Mouse (Mus musculus) stomach, embryonic 15.5 days (tissue): ENCODE results near the gene Mrps21. TPM values are rescaled to one million over a fixed set of nuclear protein-coding genes. Genes with fewer than 3 reads are reported as not detected.

Source experiments
- ATAC-seq: fragments of 200-750 bp; cut with Nextera tagmentation; 2 replicates; pipeline ENCODE4 v1.8.0; 2017; ENCODE audit warnings: low read depth, moderate number of reproducible peaks, moderate TSS enrichment; ENCODE audit not compliant: insufficient read depth, low FRiP score
- H3K27ac ChIP-seq: fragments of 300-500 bp; sonication (generic); 2 replicates; pipeline ENCODE4 v1.5.1; 2015; ENCODE audit warnings: mild to moderate bottlenecking, inconsistent platforms
- H3K27me3 ChIP-seq: fragments of 300-500 bp; sonication (generic); replicated peaks from 2 replicates; pipeline ENCODE4 v1.6.1; 2015; ENCODE audit warnings: inconsistent platforms
- H3K36me3 ChIP-seq: fragments of 300-500 bp; sonication (generic); 2 replicates; pipeline ENCODE4 v1.6.1; 2015; ENCODE audit warnings: inconsistent platforms
- H3K4me1 ChIP-seq: fragments of 300-500 bp; sonication (generic); 2 replicates; pipeline ENCODE4 v1.6.1; 2015; ENCODE audit warnings: inconsistent platforms
- H3K4me2 ChIP-seq: fragments of 300-500 bp; sonication (generic); 2 replicates; pipeline ENCODE4 v1.6.1; 2015; ENCODE audit warnings: mild to moderate bottlenecking, inconsistent platforms
- H3K4me3 ChIP-seq: fragments of 300-500 bp; sonication (generic); replicated peaks from 2 replicates; pipeline ENCODE4 v1.5.1; 2015; ENCODE audit warnings: inconsistent platforms
- H3K9ac ChIP-seq: fragments of 300-500 bp; sonication (generic); 2 replicates; pipeline ENCODE4 v1.6.1; 2015; ENCODE audit warnings: inconsistent platforms
- H3K9me3 ChIP-seq: fragments of 300-500 bp; sonication (generic); 2 replicates; pipeline ENCODE4 v1.6.1; 2016; ENCODE audit warnings: inconsistent platforms
- WGBS: fragments of 180-500 bp; shearing (Covaris S2); methylation state at CpG from one replicate; pipeline ENCODE4 v1.1.7; 2015; 5-methylcytosine and 5-hydroxymethylcytosine counted together
- polyA plus RNA-seq: library from polyadenylated mRNA; unstranded; fragments of >200 nt; fragmentation: Nextera tagmentation; extraction: Ambion mirVana; gene quantifications from 2 replicates; pipeline ENCODE4 v1.2.1, GENCODE M21; 2015

Gene Mrps21
- polyA plus RNA-seq, 1 experiment from 2014 or later: 324 TPM

DNA sequence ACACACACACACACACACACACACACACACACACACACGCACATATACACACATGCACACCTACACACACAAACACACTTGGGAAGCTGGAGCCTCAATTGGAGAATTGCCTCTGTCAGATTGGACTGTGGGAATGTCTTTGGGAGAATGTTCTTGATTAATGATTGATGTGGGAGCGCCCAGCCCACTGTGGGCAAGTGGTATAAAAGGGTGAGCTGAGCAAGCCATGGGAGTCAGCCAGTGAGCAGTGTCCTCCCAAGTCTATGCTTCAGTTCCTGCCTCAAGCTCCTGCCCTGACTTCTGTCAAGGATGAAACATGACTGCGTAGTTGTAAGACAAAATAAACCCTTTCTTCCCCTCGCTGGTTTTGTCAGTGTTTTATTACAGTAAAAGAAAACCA, 16.3 kb upstream of the Mrps21 start:
- ATAC-seq: no peak
- WGBS: 79% methylated on average over 4 of the region's 4 CpGs
- Histone ChIP-seq H3K4me3 (no peak overlapping the region), H3K27ac (no peak overlapping the region), H3K4me2 (no peak overlapping the region), H3K9me3 (no peaks in the 10 kb centered on the region), H3K36me3 (no peaks in the 10 kb centered on the region), H3K27me3 (no peaks in the 10 kb centered on the region), H3K4me1 (peaks cover 21% of the 10 kb centered on the region), H3K9ac (no peak overlapping the region)

DNA sequence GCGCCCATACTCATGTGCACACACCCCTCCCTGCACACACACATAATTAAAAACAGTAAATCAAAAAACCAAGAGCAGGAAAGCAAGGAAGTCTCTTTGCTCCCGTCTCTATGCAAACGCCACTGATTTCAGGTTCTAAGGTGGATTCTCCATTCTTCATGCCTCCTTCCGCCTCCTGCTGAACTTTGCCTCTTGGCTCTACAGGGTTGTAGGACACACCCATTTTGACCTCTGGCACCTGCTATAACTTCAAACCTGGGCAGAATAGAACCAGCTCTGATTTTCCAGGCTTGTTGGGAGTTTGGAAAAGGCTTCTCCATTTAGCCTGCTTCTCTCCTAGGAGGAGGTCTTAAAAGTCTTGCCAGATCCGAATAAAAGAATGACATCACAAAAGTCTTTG, 13.1 kb upstream of the Mrps21 start:
- H3K27ac ChIP-seq: 0 out of 2 replicates have a peak overlapping the region, but pooled peaks have one; percentile 11

DNA sequence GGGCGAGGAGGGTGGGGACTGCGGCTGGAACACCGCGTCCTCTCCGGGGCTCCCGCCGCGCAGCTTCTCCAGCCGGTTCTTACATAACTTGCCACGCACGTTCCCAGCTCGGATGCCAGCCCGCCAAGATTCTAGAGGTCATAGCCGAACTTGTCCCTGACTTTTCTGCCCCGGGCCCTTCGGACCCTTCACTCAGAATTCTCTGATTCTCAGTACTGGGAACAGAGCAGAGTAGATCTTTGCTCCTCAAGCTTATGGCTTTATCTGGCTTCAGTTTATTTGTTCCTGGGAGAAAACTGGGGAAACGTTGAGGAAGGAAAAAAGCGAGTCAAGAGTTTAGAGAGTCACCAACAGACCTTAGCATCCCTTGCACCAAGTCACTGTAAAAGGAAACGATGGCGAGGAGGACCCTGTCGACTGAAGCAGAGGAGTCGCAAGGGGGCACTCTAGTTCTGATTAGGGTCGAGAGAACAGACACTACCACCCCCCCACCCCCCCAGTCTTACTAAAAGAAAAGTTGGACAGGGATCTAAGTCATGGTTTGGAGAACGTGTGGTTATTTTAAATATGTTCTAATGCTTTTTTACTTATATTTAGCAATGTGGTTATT, 11.6 kb upstream of the Mrps21 start:
- H3K4me2 ChIP-seq: peak overlapping the region; percentile 98
- no peaks in the 10 kb centered on the region for H3K36me3 ChIP-seq
- WGBS: 2% methylated on average over 24 of the region's 24 CpGs
- no peaks in the 10 kb centered on the region for H3K27me3 ChIP-seq
- ATAC-seq: no peak
- H3K9ac ChIP-seq: peak overlapping the region; percentile 24; the same call in 1 of the 2 replicates
- peaks cover 11% of the 10 kb centered on the region; the same call in 1 of the 2 replicates for H3K4me1 ChIP-seq
- H3K9me3 ChIP-seq: no peaks in the 10 kb centered on the region
- peak overlapping the region; percentile 31; the same call in 1 of the 2 replicates for H3K27ac ChIP-seq
- peak overlapping the region; percentile 51 for H3K4me3 ChIP-seq

More for the DNA sequence above, 13.1 kb upstream of the Mrps21 start:
- no peak overlapping the region for H3K4me2 ChIP-seq
- H3K36me3 ChIP-seq: no peaks in the 10 kb centered on the region
- H3K9me3 ChIP-seq: no peaks in the 10 kb centered on the region
- WGBS: 75% methylated on average over 5 of the region's 5 CpGs
- no peak overlapping the region for H3K9ac ChIP-seq
- peaks cover 11% of the 10 kb centered on the region; the same call in 1 of the 2 replicates for H3K4me1 ChIP-seq
- no peak overlapping the region for H3K4me3 ChIP-seq
- no peak for ATAC-seq
- no peaks in the 10 kb centered on the region for H3K27me3 ChIP-seq

DNA sequence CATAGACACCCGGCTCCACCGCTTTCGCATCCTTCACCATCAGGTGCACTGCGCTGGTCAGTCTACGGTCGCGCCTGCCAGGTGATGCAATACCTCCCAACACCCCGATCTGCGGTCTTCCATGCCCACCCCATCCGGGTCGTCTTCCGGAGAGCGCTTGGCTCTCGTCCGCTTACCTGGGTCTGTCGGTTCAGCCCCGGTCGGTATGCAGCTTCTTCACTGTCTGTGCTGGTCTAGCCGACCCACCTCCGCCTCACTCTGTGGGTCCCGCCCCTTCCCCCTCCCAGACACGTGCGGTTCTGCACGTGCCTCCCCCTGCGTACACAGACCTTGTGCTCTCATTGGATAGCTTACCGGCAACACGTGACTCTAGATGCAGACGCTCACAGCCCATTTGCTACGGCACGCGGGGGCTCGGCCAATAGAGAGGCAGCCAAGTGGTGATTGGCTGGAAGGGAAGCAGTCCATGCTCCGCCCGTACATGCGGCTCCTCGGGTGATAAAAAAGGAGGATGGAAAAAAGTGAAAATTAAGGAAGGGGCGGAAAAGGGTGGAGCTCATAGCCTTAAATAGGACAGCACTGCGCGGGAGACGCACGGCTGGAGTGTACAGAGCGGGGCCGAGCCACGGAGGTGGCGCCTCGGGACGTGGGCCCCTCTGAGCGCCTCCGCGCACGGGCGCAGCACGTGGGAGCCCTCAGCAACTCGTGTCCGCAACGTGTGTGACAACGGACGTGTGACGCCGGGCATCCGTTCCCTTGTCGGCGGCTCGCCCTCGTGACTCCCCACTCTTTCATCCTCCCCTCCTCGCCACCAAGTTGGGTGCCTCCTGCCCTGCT, 10.9 kb upstream of the Mrps21 start, which contains the start of gene Ciart:
TSS of gene Ciart (minus strand) at position 273 of the 837 bp plus-strand sequence.
- peak within 1 kb of the TSS; percentile 51 for H3K4me3 ChIP-seq
- under 1% methylated on average over 65 of the region's 66 CpGs for WGBS
- peak within 1 kb of the TSS; percentile 24; the same call in 1 of the 2 replicates for H3K9ac ChIP-seq
- H3K27ac ChIP-seq: peak within 1 kb of the TSS; percentile 31; the same call in 1 of the 2 replicates
- H3K27me3 ChIP-seq: no peaks in the 10 kb centered on the region
- ATAC-seq: peak; percentile 98
- H3K36me3 ChIP-seq: no peaks in the 10 kb centered on the region
- H3K9me3 ChIP-seq: no peaks in the 10 kb centered on the region
- peaks cover 11% of the 10 kb centered on the region; the same call in 1 of the 2 replicates for H3K4me1 ChIP-seq
- H3K4me2 ChIP-seq: peak within 1 kb of the TSS; percentile 98

DNA sequence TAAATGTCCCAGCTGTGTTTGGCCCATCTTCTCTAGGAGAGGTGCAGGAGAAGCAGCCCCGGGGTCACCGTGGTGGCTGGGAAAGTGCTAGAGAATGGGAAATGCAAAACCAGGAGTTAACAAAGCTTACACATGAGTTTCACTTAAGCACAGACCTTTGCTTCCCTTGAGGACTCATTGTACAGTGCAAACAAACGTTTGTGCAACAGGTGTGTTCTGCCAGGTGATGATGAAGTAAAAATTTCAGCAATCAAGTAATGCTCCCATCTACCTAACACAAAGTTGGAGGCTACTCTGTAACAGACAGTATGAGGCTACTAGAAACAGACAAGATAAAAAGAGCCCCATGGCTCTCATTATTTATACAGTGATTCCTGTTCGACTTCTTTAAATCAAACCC, 7.7 kb upstream of the Mrps21 start:
- Histone ChIP-seq H3K9me3 (no peaks in the 10 kb centered on the region), H3K4me2 (no peak overlapping the region), H3K27ac (no peak overlapping the region), H3K9ac (no peak overlapping the region), H3K4me3 (no peak overlapping the region), H3K36me3 (no peaks in the 10 kb centered on the region), H3K27me3 (no peaks in the 10 kb centered on the region), H3K4me1 (peaks cover 11% of the 10 kb centered on the region; the same call in 1 of the 2 replicates)
- WGBS: 85% methylated on average over 4 of the region's 4 CpGs
- no peak for ATAC-seq

DNA sequence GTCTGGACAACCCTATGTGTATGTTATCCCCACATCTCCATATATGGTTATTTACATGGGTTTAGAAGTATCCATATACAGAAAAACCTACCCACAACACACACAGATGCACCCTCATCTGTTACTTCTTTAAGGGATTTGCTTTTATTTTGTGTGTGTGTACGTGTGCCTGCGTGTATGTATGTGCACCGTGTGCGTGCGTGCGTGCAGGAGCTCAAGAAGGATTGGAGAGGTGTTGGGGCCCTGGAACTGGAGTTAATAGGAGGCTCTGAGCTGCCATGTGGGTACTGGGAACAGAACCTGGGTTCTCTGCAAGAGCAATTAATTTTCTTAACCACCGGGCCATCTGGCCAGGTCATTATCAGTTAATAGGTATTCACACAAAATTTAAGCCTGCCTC, 729 bp upstream of the Mrps21 start:
- H3K4me3 ChIP-seq: peak overlapping the region; percentile 70
- no peak for ATAC-seq
- H3K27ac ChIP-seq: peak overlapping the region; percentile 22; the same call in 1 of the 2 replicates
- H3K9ac ChIP-seq: peak overlapping the region; percentile 69; the same call in 1 of the 2 replicates
- H3K36me3 ChIP-seq: peaks cover 6% of the 10 kb centered on the region; the same call in 1 of the 2 replicates
- H3K4me2 ChIP-seq: peak overlapping the region; percentile 61
- 75% methylated on average over 7 of the region's 7 CpGs for WGBS
- H3K27me3 ChIP-seq: no peaks in the 10 kb centered on the region
- H3K4me1 ChIP-seq: peaks cover 6% of the 10 kb centered on the region; the same call in 1 of the 2 replicates
- H3K9me3 ChIP-seq: no peaks in the 10 kb centered on the region

DNA sequence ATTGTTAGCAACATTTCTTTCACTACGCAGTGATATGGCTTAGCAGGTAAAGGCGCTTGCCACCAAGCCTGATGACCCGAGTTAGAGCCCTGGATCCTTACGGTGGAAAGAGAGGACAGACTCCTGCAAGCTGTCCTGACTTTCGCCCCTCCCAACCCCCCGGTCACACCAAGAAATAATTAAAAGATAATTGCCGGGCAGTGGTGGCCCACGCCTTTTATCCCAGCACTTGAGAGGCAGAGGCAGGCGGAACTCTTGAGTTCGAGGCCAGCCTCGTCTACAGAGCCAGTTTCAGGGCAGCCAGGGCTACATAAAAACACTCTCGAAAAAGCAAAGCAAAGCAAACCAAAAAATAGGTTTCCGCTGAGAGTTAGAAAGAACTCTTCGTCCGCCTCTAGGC, 343 bp downstream of the Mrps21 start:
- no peaks in the 10 kb centered on the region for H3K9me3 ChIP-seq
- peak overlapping the region; percentile 69 for H3K9ac ChIP-seq
- peak overlapping the region; percentile 61 for H3K4me2 ChIP-seq
- H3K36me3 ChIP-seq: peaks cover 6% of the 10 kb centered on the region; the same call in 1 of the 2 replicates
- WGBS: 4% methylated on average over 15 of the region's 15 CpGs
- peak overlapping the region; percentile 70 for H3K4me3 ChIP-seq
- H3K27ac ChIP-seq: peak overlapping the region; percentile 90
- 0 out of 2 replicates have a peak, but pooled peaks have one; percentile 11 for ATAC-seq
- peaks cover 6% of the 10 kb centered on the region; the same call in 1 of the 2 replicates for H3K4me1 ChIP-seq
- no peaks in the 10 kb centered on the region for H3K27me3 ChIP-seq

DNA sequence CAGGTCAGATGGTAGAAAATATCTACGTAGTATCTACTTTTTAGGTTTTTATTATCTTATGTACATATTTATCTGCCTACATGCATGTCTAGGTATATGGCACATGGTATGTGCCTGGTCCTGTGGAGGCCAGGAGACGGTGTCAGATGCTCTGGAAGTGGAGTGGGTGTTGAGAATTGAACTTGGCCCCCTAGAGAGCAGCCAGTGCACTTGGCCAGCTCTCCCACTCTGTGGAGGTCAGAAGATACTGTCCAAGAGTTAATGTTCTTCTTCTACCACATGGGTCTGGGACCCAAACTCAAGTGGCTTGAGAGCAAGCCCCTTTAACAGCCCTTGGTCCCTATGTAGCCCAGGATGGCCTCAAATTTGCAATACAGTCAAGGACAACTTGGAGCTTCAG, 3.9 kb downstream of the Mrps21 start:
- no peak overlapping the region for H3K27ac ChIP-seq
- ATAC-seq: no peak
- peaks cover 6% of the 10 kb centered on the region; the same call in 1 of the 2 replicates for H3K36me3 ChIP-seq
- peaks cover 5% of the 10 kb centered on the region; the same call in 1 of the 2 replicates for H3K4me1 ChIP-seq
- H3K9me3 ChIP-seq: no peaks in the 10 kb centered on the region
- H3K9ac ChIP-seq: no peak overlapping the region
- no peak overlapping the region for H3K4me2 ChIP-seq
- 92% methylated on average over 2 of the region's 2 CpGs for WGBS
- H3K4me3 ChIP-seq: no peak overlapping the region
- H3K27me3 ChIP-seq: no peaks in the 10 kb centered on the region

DNA sequence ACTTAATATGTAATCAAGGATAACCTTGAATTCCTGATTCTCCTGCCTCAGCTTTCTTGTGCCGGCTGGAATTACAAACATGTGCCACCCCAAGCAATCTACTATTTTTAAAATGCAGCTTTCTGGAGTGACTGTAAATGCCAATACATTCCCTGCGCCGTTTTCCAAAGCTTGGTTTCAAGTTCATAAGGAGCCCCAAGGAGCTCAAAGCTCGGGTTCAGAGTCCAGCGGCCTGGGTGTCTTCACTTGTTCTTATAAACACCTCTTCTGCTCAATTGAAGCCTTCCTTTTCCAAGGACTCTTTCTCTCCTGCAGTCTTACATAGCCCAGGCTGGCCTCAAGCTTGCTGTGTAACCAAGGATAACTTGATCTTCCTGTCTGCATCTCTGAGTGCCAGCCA, 5.2 kb downstream of the Mrps21 start:
- Histone ChIP-seq H3K27me3 (no peaks in the 10 kb centered on the region), H3K4me1 (no peaks in the 10 kb centered on the region), H3K27ac (no peak overlapping the region), H3K4me3 (no peak overlapping the region), H3K9ac (no peak overlapping the region), H3K9me3 (no peaks in the 10 kb centered on the region), H3K4me2 (no peak overlapping the region), H3K36me3 (peaks cover 6% of the 10 kb centered on the region; the same call in 1 of the 2 replicates)
- 85% methylated on average over 5 of the region's 5 CpGs for WGBS
- ATAC-seq: no peak

DNA sequence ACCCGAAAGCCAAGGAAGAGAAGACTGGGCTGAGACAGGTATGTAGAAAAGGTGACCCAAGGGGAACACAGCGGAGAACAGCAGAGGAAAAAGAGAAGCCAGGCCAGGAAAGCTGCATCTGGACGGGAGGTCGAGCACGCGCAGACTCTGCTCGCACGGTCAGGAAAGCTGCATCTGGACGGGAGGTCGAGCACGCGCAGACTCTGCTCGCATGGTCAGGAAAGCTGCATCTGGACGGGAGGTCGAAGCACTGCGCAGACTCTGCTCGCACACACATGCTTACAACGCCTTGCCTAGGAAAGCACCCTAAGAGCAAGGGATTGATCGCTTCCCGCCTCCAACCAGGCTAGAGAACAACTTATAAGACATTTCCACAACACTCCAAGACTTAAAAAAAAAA, 5.7 kb downstream of the Mrps21 start:
- no peak overlapping the region for H3K4me2 ChIP-seq
- no peak overlapping the region for H3K4me3 ChIP-seq
- H3K27ac ChIP-seq: no peak overlapping the region
- 95% methylated on average over 20 of the region's 20 CpGs for WGBS
- no peaks in the 10 kb centered on the region for H3K4me1 ChIP-seq
- H3K36me3 ChIP-seq: peaks cover 6% of the 10 kb centered on the region; the same call in 1 of the 2 replicates
- no peak for ATAC-seq
- no peaks in the 10 kb centered on the region for H3K27me3 ChIP-seq
- H3K9ac ChIP-seq: no peak overlapping the region
- H3K9me3 ChIP-seq: no peaks in the 10 kb centered on the region

DNA sequence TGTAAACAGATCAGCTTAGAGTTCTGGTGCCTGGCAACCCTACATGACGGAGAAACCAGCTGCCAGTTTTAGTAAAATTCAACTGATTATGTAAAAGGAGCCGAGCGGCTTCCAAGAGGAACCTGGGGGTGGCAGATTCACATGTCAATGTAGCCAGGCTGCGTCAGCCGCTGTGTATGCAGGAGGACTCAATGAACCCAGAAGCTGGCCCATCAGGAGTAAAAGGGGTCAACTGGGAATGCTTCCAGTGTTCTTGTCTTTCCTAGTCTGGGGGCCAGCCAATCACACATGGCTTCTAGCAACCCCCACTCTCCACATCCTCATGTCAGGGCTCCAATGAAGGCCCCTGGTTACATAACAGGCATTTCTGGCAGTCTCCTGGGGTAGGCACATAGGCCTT, 6.3 kb downstream of the Mrps21 start:
- H3K27ac ChIP-seq: no peak overlapping the region
- H3K4me1 ChIP-seq: no peaks in the 10 kb centered on the region
- H3K4me3 ChIP-seq: no peak overlapping the region
- no peak overlapping the region for H3K4me2 ChIP-seq
- H3K9me3 ChIP-seq: no peaks in the 10 kb centered on the region
- H3K27me3 ChIP-seq: no peaks in the 10 kb centered on the region
- H3K36me3 ChIP-seq: peaks cover 6% of the 10 kb centered on the region; the same call in 1 of the 2 replicates
- 76% methylated on average over 5 of the region's 5 CpGs for WGBS
- no peak overlapping the region for H3K9ac ChIP-seq
- ATAC-seq: no peak

DNA sequence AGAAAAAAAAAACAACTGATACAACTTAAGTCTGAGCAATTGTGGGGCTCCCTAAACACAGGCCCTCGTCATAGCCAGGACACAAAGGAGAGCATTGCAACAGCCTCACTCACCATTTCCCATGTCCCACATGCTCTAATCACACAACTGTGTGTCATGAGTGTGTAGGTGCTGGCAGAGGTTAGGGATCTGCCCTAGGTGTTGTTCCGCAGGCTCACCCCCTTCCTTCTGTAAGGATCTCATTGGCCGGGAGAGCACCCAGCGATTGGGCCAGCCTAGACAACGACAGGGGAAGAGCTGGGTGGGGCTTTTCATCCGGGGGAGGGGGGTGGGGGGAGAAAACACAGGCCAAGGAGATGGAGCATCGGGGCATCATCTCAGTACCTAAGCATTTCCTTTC, 7.7 kb downstream of the Mrps21 start:
- no peaks in the 10 kb centered on the region; the same call in 1 of the 2 replicates for H3K36me3 ChIP-seq
- no peak for ATAC-seq
- H3K4me1 ChIP-seq: no peaks in the 10 kb centered on the region
- no peak overlapping the region for H3K4me3 ChIP-seq
- H3K9ac ChIP-seq: no peak overlapping the region
- H3K4me2 ChIP-seq: no peak overlapping the region
- 68% methylated on average over 7 of the region's 7 CpGs for WGBS
- H3K9me3 ChIP-seq: no peaks in the 10 kb centered on the region
- no peaks in the 10 kb centered on the region for H3K27me3 ChIP-seq
- no peak overlapping the region for H3K27ac ChIP-seq
